Comparison of ENCODE assay signal across 7 mouse cellular contexts in the genomic region with DNA sequence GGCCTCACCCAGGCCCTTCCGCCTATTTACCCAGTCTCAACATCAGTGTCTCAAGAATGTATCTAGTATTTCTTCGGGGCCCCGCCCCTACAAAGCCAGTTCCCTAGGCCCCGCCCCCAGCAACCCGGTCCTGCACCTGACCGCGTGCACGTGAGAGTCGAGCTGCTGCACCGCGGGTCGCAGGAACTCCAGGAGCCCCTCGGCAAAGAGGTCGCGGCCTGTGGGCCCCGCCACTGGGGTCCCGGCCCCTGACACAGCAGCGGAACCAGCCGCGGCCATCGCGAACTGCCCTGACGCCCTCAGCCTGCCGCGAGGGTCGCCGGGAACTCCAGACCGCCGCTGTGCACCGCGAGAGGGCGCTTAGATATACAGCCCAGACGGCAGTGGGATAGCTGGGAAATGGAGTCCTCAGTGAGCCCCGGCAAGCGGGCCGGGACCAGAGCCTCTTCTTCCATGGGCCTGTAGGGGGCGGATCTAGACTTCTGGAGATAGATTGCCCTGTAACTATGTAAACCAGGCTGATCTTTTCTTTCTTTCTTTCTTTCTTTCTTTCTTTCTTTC. TPM values are rescaled to one million over a fixed set of nuclear protein-coding genes. Genes with fewer than 3 reads are reported as not detected.
DNase-seq lines count a peak whose midpoint lies in the region; ATAC-seq and TF ChIP-seq lines count a peak whose summit lies in the region.

Gene Snapin (minus strand): TSS at position 338 of the 561 bp plus-strand sequence.

- TF ChIP-seq CTCF in intestine, postnatal 0 days (IDR thresholded peaks at IDR 0.05; ENCODE audit: low read depth) = peak; percentile 93
- TF ChIP-seq CTCF in small intestine, adult 2 months (IDR thresholded peaks at IDR 0.05; ENCODE audit: extremely low read depth, insufficient read length, insufficient replicate concordance, low read depth, low read length) = peak; percentile 88

- peak within 1 kb of the TSS; percentile 72 for H3K9ac ChIP-seq in intestine, postnatal 0 days (ENCODE audit: low read depth, low read length)
- peak within 1 kb of the TSS; percentile 77 for H3K9ac ChIP-seq in midbrain, embryonic 12.5 days (replicated peaks)

- H3K4me2 ChIP-seq in intestine, postnatal 0 days (replicated peaks; ENCODE audit: low read depth) = peak within 1 kb of the TSS; percentile 71
- peak within 1 kb of the TSS; percentile 59 for H3K4me2 ChIP-seq in midbrain, embryonic 12.5 days (replicated peaks)

- no peaks in the 10 kb centered on the region for H3K27me3 ChIP-seq in intestine, postnatal 0 days (replicated peaks; ENCODE audit: control insufficient read depth, insufficient read depth, low read length)
- no peaks in the 10 kb centered on the region for H3K27me3 ChIP-seq in midbrain, embryonic 12.5 days
- no peaks in the 10 kb centered on the region for H3K27me3 ChIP-seq in small intestine, adult 2 months (ENCODE audit: control insufficient read depth, insufficient read depth, low read length)

- H3K4me1 ChIP-seq in intestine, postnatal 0 days (replicated peaks; ENCODE audit: control insufficient read depth, insufficient read depth, low read length) = no peaks in the 10 kb centered on the region
- peaks cover 4% of the 10 kb centered on the region for H3K4me1 ChIP-seq in midbrain, embryonic 12.5 days
- no peaks in the 10 kb centered on the region for H3K4me1 ChIP-seq in small intestine, adult 2 months (ENCODE audit: control insufficient read depth, insufficient read depth, insufficient read length, low read length)

- intact Hi-C loops in left cerebral cortex, postnatal 4 days (cut with DNase I) = loop anchor here (5.0 kb wide), 2 partner anchors 162 to 217 kb away; partner anchors contain the start of gene S100a7a

- H3K36me3 ChIP-seq in intestine, postnatal 0 days (ENCODE audit: control insufficient read depth, insufficient read depth) = peaks cover 30% of the 10 kb centered on the region
- peaks cover 44% of the 10 kb centered on the region for H3K36me3 ChIP-seq in midbrain, embryonic 12.5 days
- H3K36me3 ChIP-seq in small intestine, adult 2 months (ENCODE audit: control insufficient read depth, insufficient read depth, low read length) = peaks cover 23% of the 10 kb centered on the region

- peak within 1 kb of the TSS; percentile 67 for H3K4me3 ChIP-seq in intestine, postnatal 0 days (ENCODE audit: low read depth, low read length)
- peak within 1 kb of the TSS; percentile 83 for H3K4me3 ChIP-seq in midbrain, embryonic 12.5 days
- H3K4me3 ChIP-seq in small intestine, adult 2 months (ENCODE audit: low read depth, low read length) = peak within 1 kb of the TSS; percentile 85

- H3K9me3 ChIP-seq in intestine, postnatal 0 days (ENCODE audit: control insufficient read depth) = no peaks in the 10 kb centered on the region
- no peaks in the 10 kb centered on the region for H3K9me3 ChIP-seq in midbrain, embryonic 12.5 days

- peak within 1 kb of the TSS; percentile 68; the same call in 1 of the 2 replicates for H3K27ac ChIP-seq in intestine, postnatal 0 days (ENCODE audit: low read depth, low read length)
- peak within 1 kb of the TSS; percentile 67 for H3K27ac ChIP-seq in midbrain, embryonic 12.5 days (replicated peaks)
- peak within 1 kb of the TSS; percentile 35; the same call in 1 of the 2 replicates for H3K27ac ChIP-seq in small intestine, adult 2 months (ENCODE audit: insufficient read depth, low read depth, low read length)

- DNase-seq in adrenal gland, adult 8-10 months = peak; percentile 93
- peak; percentile 97 for DNase-seq in embryo, embryonic 9.5 days (ENCODE audit: extremely low spot score)
- DNase-seq in gonadal fat pad, adult 2 months (ENCODE audit: low read depth) = no peak
- peak; percentile 96 for DNase-seq in left cerebral cortex, postnatal 4 days

- ATAC-seq in intestine, postnatal 0 days = peak; percentile 97
- ATAC-seq in midbrain, embryonic 12.5 days (ENCODE audit: low FRiP score, low read depth) = peak; percentile 98

- WGBS in intestine, postnatal 0 days = under 1% methylated on average over 37 of the region's 37 CpGs
- under 1% methylated on average over 37 of the region's 37 CpGs for WGBS in midbrain, embryonic 12.5 days
- under 1% methylated on average over 37 of the region's 37 CpGs for WGBS in small intestine, adult 2 months

- TF ChIP-seq POLR2A in small intestine, adult 2 months (IDR thresholded peaks at IDR 0.05; ENCODE audit: low read depth, low read length) = no peak; the same call in 1 of the 2 replicates

RNA-seq across cellular contexts. Expression of gene Snapin, which starts in this region (rescaled TPM):
- 100 to 1,000 TPM in 1 of 4 experiments, 10 to 100 TPM in 3; 73.3 to 105 (median 83.4) TPM for total RNA-seq in adrenal gland, adult 8-10 months (2022)
- polyA plus RNA-seq in gonadal fat pad, adult 2 months (2012; rRNA removed) = 38.3 and 41.3 TPM in 2 replicates
- 53.1 and 53.9 TPM in 2 replicates for polyA plus RNA-seq in intestine, postnatal 0 days (2015; fragmentation: Nextera tagmentation; extraction: Ambion mirVana)
- 10 to 100 TPM; 35.4 to 37.2 TPM for total RNA-seq in left cerebral cortex, postnatal 4 days (2021)
- polyA plus RNA-seq in midbrain, embryonic 12.5 days (2016; fragmentation: Nextera tagmentation; extraction: Ambion mirVana) = 78.4 and 79.8 TPM in 2 replicates
- polyA plus RNA-seq in small intestine, adult 2 months (2012; rRNA removed) = 3.4 and 7.1 TPM in 2 replicates
